Mouse (Mus musculus): Measurements from ENCODE around the gene Mesd. TPM values are rescaled to one million over a fixed set of nuclear protein-coding genes. Genes with fewer than 3 reads are reported as not detected.

Gene Mesd
- polyA plus RNA-seq, 1 experiment from 2014 or later = 37.6 TPM

DNA sequence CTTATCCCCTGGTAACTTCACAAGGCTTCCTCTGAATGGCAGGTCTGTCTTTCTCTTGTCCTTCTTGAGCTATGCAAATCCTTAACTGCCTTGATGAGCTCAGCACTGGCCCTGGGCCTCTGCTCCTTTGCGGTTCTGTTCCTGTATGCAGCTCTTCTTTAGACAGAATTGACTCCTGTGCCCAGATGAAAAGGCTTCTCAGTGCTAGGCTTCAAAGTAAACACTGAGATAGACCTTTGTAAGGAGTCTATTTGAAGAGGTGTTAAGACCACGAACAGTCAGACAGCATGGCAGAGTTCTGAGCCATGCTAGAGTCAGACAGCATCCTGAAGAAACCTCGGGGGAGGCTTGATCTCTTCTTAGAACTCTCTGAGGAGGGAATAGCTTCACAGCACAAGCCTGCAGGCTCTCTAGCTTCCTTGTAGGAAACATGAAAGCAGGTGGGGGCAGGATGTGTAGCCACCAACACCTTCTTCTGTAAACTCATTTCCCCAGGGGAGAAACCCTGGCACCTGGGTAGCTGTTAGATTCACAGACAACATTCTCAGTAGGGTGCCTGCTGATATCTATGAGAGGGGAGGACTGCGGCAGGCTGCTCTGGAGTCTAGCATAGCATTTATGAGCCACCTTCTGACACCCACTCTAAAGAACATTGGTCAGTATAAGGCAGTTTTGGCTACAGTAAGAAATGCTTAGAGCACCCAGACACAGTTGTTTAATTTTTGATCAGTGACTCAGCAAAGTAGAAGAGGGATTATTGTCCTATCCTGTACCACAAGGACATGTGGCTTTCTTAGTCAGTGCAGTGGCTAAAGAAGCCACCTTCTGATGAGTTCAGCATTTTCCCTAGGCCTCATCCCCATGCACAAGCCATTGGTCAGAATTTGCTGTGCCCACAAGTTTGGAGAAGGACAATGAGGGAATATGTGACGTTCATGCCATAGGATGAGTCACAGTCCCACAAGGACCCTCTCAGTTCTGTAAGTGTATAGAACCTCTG lies 31.6 kb upstream of the Mesd start:
- H3K36me3 ChIP-seq (ENCODE audit: control insufficient read depth, insufficient read depth) = no peaks in the 10 kb centered on the region
- H3K27me3 ChIP-seq (ENCODE audit: control insufficient read depth, insufficient read depth, low read depth, low read length) = no peaks in the 10 kb centered on the region
- WGBS (ENCODE audit: insufficient replicate concordance) = 45% methylated on average over 5 of the region's 5 CpGs
- H3K9ac ChIP-seq (ENCODE audit: low read depth, low read length) = no peak overlapping the region
- no peak overlapping the region for H3K4me2 ChIP-seq (ENCODE audit: low read depth, low read length)
- H3K4me3 ChIP-seq (ENCODE audit: low read depth, low read length) = no peak overlapping the region
- ATAC-seq (ENCODE audit: low read depth) = no peak
- H3K27ac ChIP-seq (ENCODE audit: low read length) = no peak overlapping the region
- H3K4me1 ChIP-seq (ENCODE audit: control insufficient read depth, low read depth, low read length) = no peaks in the 10 kb centered on the region
- H3K9me3 ChIP-seq (replicated peaks; ENCODE audit: control insufficient read depth, low read length) = no peaks in the 10 kb centered on the region

DNA sequence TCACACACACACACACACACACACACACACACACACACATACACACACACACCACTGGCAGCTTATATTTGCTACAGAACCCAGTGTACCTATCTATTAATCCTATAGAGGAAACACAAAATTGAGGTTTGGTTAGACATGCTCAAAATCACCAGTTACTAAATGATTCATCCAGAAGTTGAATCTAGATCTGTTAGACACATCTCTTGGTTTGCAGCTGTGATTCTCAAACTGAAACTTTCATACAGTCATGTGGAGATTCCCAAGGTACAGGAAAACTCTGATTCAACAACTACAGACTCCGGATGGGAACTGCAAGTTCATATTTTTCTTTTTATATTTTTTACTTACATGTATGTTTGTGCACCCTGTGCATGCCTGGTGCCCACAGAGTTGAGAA lies 29.1 kb upstream of the Mesd start:
- Histone ChIP-seq H3K4me2 (ENCODE audit: low read depth, low read length) (no peak overlapping the region), H3K9ac (ENCODE audit: low read depth, low read length) (no peak overlapping the region), H3K36me3 (ENCODE audit: control insufficient read depth, insufficient read depth) (no peaks in the 10 kb centered on the region), H3K9me3 (replicated peaks; ENCODE audit: control insufficient read depth, low read length) (no peaks in the 10 kb centered on the region), H3K27me3 (ENCODE audit: control insufficient read depth, insufficient read depth, low read depth, low read length) (no peaks in the 10 kb centered on the region), H3K27ac (ENCODE audit: low read length) (no peak overlapping the region), H3K4me3 (ENCODE audit: low read depth, low read length) (no peak overlapping the region), H3K4me1 (ENCODE audit: control insufficient read depth, low read depth, low read length) (no peaks in the 10 kb centered on the region)
- no peak for ATAC-seq (ENCODE audit: low read depth)
- WGBS (ENCODE audit: insufficient replicate concordance) = 64% methylated on average over 1 of the region's 1 CpGs

DNA sequence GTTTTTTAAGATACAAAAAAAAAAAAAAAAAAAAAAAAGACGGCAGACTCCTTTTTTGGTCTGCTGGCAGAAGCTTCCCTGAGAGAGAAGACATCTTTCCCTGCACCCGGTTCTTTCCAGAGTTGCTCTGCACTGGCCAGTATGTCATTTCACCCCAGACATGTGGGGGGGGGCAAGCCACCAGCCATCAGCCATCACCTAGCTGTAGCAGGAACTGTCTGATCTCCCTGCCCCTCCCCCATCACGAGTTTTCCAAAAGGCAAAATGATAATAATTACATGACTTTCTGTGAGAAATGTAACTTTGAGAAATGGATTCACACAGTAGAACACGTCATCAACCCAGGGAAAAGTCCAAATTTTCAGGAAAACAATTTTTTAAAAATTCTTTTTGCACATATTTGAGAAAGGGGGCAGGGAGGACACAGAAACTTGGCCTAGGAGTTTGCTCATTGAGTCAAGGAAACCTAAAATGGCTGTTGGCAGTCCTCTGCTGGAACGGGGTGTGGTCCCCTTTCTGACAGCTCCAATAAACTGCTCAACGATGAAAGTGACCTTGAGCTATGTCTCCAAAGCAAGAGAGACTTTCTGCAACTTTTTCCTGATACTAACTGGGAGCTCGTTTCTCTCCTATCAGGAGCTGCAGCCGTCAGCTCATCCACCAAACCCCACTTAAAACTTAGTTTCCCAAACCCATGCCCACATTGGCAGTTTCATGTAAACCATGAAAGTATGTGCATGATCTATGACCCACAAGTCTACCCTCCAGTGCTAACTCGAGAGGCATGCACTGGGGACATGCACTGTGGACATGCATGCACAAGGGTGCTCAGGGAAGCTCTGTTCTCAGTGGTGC lies 27.7 kb upstream of the Mesd start:
- ATAC-seq (ENCODE audit: low read depth) = no peak
- Histone ChIP-seq H3K9ac (ENCODE audit: low read depth, low read length) (no peak overlapping the region), H3K4me2 (ENCODE audit: low read depth, low read length) (no peak overlapping the region), H3K4me3 (ENCODE audit: low read depth, low read length) (no peak overlapping the region), H3K27ac (ENCODE audit: low read length) (no peak overlapping the region), H3K27me3 (ENCODE audit: control insufficient read depth, insufficient read depth, low read depth, low read length) (no peaks in the 10 kb centered on the region), H3K36me3 (ENCODE audit: control insufficient read depth, insufficient read depth) (no peaks in the 10 kb centered on the region), H3K4me1 (ENCODE audit: control insufficient read depth, low read depth, low read length) (no peaks in the 10 kb centered on the region), H3K9me3 (replicated peaks; ENCODE audit: control insufficient read depth, low read length) (no peaks in the 10 kb centered on the region)
- WGBS (ENCODE audit: insufficient replicate concordance) = 48% methylated on average over 9 of the region's 9 CpGs

DNA sequence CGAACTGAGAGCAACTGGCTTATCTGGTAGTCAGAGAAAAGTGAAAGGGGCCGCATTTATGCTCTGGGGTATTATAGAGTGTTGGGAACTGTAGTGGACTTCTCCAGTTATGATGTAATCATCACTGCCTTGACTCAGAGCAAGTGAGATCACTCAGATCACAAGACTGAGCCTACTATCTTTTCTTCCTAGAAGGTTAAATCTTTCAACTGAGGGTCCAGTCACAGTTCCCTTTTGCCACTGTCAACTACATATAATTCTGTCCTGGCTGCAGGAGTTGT lies 27.1 kb upstream of the Mesd start:
- no peaks in the 10 kb centered on the region for H3K27me3 ChIP-seq (ENCODE audit: control insufficient read depth, insufficient read depth, low read depth, low read length)
- WGBS (ENCODE audit: insufficient replicate concordance) = 53% methylated on average over 2 of the region's 2 CpGs
- ATAC-seq (ENCODE audit: low read depth) = no peak
- H3K4me2 ChIP-seq (ENCODE audit: low read depth, low read length) = no peak overlapping the region
- H3K9me3 ChIP-seq (replicated peaks; ENCODE audit: control insufficient read depth, low read length) = no peaks in the 10 kb centered on the region
- H3K9ac ChIP-seq (ENCODE audit: low read depth, low read length) = no peak overlapping the region
- no peaks in the 10 kb centered on the region for H3K4me1 ChIP-seq (ENCODE audit: control insufficient read depth, low read depth, low read length)
- no peak overlapping the region for H3K4me3 ChIP-seq (ENCODE audit: low read depth, low read length)
- H3K27ac ChIP-seq (ENCODE audit: low read length) = no peak overlapping the region
- no peaks in the 10 kb centered on the region for H3K36me3 ChIP-seq (ENCODE audit: control insufficient read depth, insufficient read depth)

DNA sequence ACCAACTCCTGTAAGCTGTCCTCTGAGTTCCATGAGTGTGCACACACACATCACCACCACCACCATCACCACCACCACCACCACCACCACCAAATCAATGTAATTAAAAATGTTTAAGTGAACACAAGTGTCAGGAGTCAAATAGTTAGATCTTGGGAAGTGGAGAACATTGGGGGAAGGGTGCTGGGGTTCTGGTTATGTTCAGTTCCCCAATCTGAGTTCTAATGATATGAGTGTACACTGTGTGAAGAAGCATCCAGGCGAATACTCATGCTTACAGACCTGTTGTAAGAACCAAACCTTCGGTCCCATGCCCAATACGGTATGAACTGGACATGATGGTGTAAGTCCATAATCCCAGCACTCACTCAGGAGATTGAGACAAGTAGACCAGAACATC lies 26.3 kb upstream of the Mesd start:
- H3K4me3 ChIP-seq (ENCODE audit: low read depth, low read length) = no peak overlapping the region
- no peaks in the 10 kb centered on the region for H3K27me3 ChIP-seq (ENCODE audit: control insufficient read depth, insufficient read depth, low read depth, low read length)
- no peaks in the 10 kb centered on the region for H3K36me3 ChIP-seq (ENCODE audit: control insufficient read depth, insufficient read depth)
- ATAC-seq (ENCODE audit: low read depth) = no peak
- no peaks in the 10 kb centered on the region for H3K4me1 ChIP-seq (ENCODE audit: control insufficient read depth, low read depth, low read length)
- H3K9me3 ChIP-seq (replicated peaks; ENCODE audit: control insufficient read depth, low read length) = no peaks in the 10 kb centered on the region
- H3K27ac ChIP-seq (ENCODE audit: low read length) = no peak overlapping the region
- H3K9ac ChIP-seq (ENCODE audit: low read depth, low read length) = no peak overlapping the region
- no peak overlapping the region for H3K4me2 ChIP-seq (ENCODE audit: low read depth, low read length)
- WGBS (ENCODE audit: insufficient replicate concordance) = 75% methylated on average over 3 of the region's 3 CpGs

DNA sequence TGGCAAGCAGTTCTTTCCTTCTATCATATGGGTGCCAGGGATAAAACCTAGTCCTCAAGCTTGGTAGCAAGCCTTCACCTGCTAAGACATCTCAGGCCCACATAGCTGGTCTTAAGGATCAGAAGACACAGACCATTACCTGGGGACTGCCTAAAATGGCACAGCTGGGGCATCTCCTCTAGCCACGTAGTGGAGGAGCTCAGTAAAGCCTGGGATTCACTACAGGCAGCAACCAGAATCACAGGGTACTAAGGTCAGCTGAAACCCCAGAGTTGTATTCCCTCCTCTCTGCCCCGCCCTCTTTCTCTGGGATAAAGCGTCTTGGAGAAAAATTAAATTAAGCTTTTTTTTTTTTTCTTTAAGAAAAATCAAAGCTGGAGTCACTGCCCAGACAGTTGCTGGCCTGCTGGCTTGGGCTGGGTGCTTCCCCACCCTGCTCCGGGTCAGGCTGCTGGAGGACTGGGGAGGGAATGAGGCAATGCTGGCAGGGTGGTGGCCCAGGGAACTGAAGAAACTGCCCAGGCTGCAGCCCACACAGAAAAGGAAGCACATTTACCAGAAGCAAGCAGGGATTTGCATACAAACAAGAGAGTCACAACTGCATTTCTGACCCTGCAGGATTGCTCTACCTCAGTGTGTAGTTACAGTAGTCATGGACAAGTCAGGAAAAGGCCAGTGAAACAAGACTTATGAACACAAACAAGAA lies 24.7 kb upstream of the Mesd start:
- no peak overlapping the region for H3K27ac ChIP-seq (ENCODE audit: low read length)
- WGBS (ENCODE audit: insufficient replicate concordance) = 49% methylated on average over 4 of the region's 4 CpGs
- no peaks in the 10 kb centered on the region for H3K4me1 ChIP-seq (ENCODE audit: control insufficient read depth, low read depth, low read length)
- H3K4me2 ChIP-seq (ENCODE audit: low read depth, low read length) = no peak overlapping the region
- no peak for ATAC-seq (ENCODE audit: low read depth)
- no peak overlapping the region for H3K4me3 ChIP-seq (ENCODE audit: low read depth, low read length)
- no peaks in the 10 kb centered on the region for H3K9me3 ChIP-seq (replicated peaks; ENCODE audit: control insufficient read depth, low read length)
- H3K9ac ChIP-seq (ENCODE audit: low read depth, low read length) = no peak overlapping the region
- H3K36me3 ChIP-seq (ENCODE audit: control insufficient read depth, insufficient read depth) = no peaks in the 10 kb centered on the region
- no peaks in the 10 kb centered on the region for H3K27me3 ChIP-seq (ENCODE audit: control insufficient read depth, insufficient read depth, low read depth, low read length)

DNA sequence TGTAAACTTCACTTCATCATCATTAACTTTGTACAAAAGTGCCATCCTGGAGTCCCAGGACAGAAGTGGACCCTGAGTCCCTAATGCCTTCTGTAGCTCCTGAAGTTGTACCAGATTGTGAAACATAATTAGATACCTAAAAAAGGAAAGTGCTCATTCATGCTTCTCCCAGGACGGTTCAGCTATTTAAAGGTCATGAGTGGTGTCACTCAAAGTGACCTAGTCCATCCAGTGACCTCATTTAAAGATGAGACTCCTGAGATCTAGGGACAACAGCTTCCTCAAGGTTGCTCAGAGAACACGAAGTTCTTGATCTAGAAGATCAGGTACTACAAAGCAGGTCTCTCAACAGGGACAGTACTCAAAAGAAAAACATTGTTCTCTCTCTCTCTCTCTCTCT lies 20.7 kb upstream of the Mesd start:
- H3K27ac ChIP-seq (ENCODE audit: low read length) = no peak overlapping the region
- H3K9me3 ChIP-seq (replicated peaks; ENCODE audit: control insufficient read depth, low read length) = no peaks in the 10 kb centered on the region
- no peak overlapping the region for H3K4me2 ChIP-seq (ENCODE audit: low read depth, low read length)
- 25% methylated on average over 2 of the region's 2 CpGs for WGBS (ENCODE audit: insufficient replicate concordance)
- H3K4me3 ChIP-seq (ENCODE audit: low read depth, low read length) = no peak overlapping the region
- H3K27me3 ChIP-seq (ENCODE audit: control insufficient read depth, insufficient read depth, low read depth, low read length) = no peaks in the 10 kb centered on the region
- H3K9ac ChIP-seq (ENCODE audit: low read depth, low read length) = no peak overlapping the region
- ATAC-seq (ENCODE audit: low read depth) = no peak
- H3K4me1 ChIP-seq (ENCODE audit: control insufficient read depth, low read depth, low read length) = no peaks in the 10 kb centered on the region
- no peaks in the 10 kb centered on the region for H3K36me3 ChIP-seq (ENCODE audit: control insufficient read depth, insufficient read depth)

DNA sequence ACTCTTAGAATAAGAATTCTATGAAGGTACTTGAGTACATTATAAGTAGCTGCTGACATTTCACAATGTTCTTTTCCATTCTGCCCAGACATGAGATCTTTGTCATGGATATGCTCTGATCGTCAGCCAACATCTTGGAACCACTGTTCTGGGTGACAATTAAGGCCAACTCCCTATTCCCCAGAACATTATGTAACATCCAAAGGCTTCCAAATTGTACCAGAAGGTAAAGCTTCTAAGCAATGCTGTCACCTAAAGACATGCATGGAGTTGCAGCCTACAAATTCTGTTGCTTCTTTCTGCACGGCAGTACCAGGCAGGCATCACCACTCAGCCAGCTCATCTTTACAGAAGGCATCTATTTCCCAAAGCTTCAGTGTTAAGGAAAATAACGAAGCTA lies 16.1 kb upstream of the Mesd start:
- H3K4me2 ChIP-seq (ENCODE audit: low read depth, low read length) = no peak overlapping the region
- H3K4me3 ChIP-seq (ENCODE audit: low read depth, low read length) = no peak overlapping the region
- no peaks in the 10 kb centered on the region for H3K9me3 ChIP-seq (replicated peaks; ENCODE audit: control insufficient read depth, low read length)
- H3K4me1 ChIP-seq (ENCODE audit: control insufficient read depth, low read depth, low read length) = no peaks in the 10 kb centered on the region
- H3K36me3 ChIP-seq (ENCODE audit: control insufficient read depth, insufficient read depth) = no peaks in the 10 kb centered on the region
- no peak for ATAC-seq (ENCODE audit: low read depth)
- no peak overlapping the region for H3K9ac ChIP-seq (ENCODE audit: low read depth, low read length)
- no peaks in the 10 kb centered on the region for H3K27me3 ChIP-seq (ENCODE audit: control insufficient read depth, insufficient read depth, low read depth, low read length)
- no peak overlapping the region for H3K27ac ChIP-seq (ENCODE audit: low read length)
- WGBS (ENCODE audit: insufficient replicate concordance) = 66% methylated on average over 3 of the region's 3 CpGs

All from liver, embryonic 16.5 days (tissue).